Mouse (Mus musculus) erythroblast, embryonic 14.5 days (primary cell): ENCODE measurements around the gene Poc1a. TPM values are rescaled to one million over a fixed set of nuclear protein-coding genes. Genes with fewer than 3 reads are reported as not detected.

Experiments used
- H3K27me3 ChIP-seq: 2 replicates; pipeline ENCODE4 v1.6.1; 2012; ENCODE audit warnings: inconsistent platforms; ENCODE audit not compliant: control insufficient read depth
- H3K36me3 ChIP-seq: 2 replicates; pipeline ENCODE4 v1.6.1; 2012; ENCODE audit warnings: mild to moderate bottlenecking, inconsistent platforms; ENCODE audit not compliant: control insufficient read depth
- H3K4me1 ChIP-seq: 2 replicates; pipeline ENCODE4 v1.6.1; 2012; ENCODE audit warnings: inconsistent platforms; ENCODE audit not compliant: control insufficient read depth
- H3K4me3 ChIP-seq: replicated peaks from 2 replicates; pipeline ENCODE3; 2012; ENCODE audit warnings: moderate library complexity, mild to moderate bottlenecking, inconsistent platforms
- H3K9me3 ChIP-seq: 2 replicates; pipeline ENCODE4 v1.6.1; 2012; ENCODE audit warnings: low read length, inconsistent platforms, mixed read lengths; ENCODE audit not compliant: control insufficient read depth
- GATA1 ChIP-seq: IDR thresholded peaks from 2 replicates; pipeline ENCODE4 v1.6.1; 2012; ENCODE audit warnings: low read length, inconsistent platforms, mixed read lengths
- TAL1 ChIP-seq: IDR thresholded peaks from 3 replicates; pipeline ENCODE4 v1.6.1; 2012; ENCODE audit warnings: low read length, inconsistent platforms, mixed read lengths
- polyA plus RNA-seq: library from polyadenylated mRNA; stranded (reverse); fragments of >175 nt; gene quantifications from 2 replicates; pipeline ENCODE4 v1.2.3, GENCODE M21; 2012

Poc1a gene
- polyA plus RNA-seq, 1 experiment = 1.8 TPM

DNA sequence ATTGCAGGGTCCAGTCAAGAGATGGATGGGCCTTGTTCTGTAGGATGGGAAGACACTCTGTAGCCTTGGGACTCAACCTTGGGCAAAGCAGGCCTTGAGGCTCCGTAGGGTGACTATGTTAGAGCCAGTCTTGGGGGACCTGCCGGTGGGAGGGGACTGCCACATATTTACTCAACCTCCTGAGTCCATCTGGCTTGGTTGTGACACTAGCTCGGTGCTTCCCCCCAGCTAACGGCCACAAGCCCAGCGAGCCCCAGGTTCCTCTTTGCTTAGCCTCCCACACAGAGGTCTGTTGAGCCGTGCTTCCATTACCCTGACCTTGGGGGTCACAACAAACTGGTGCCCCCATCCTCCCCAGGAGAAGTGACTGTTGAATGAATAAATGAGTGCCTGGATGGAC lies 19.8 kb upstream of the Poc1a start:
- Histone ChIP-seq H3K4me3 (no peak overlapping the region), H3K27me3 (peaks cover 2% of the 10 kb centered on the region; the same call in 1 of the 2 replicates), H3K36me3 (no peaks in the 10 kb centered on the region), H3K4me1 (no peaks in the 10 kb centered on the region), H3K9me3 (no peaks in the 10 kb centered on the region)
- no peak for TF ChIP-seq TAL1
- no peak for TF ChIP-seq GATA1

- H3K27me3 ChIP-seq = peaks cover 2% of the 10 kb centered on the region; the same call in 1 of the 2 replicates
- no peak overlapping the region for H3K4me3 ChIP-seq
- TF ChIP-seq GATA1 (no peak), TAL1 (no peak)
- H3K4me1 ChIP-seq = no peaks in the 10 kb centered on the region
- no peaks in the 10 kb centered on the region for H3K36me3 ChIP-seq
- no peaks in the 10 kb centered on the region for H3K9me3 ChIP-seq
These were observed 19.4 kb upstream of the Poc1a start for GRCm38 (mm10) chr9:106261491-106261890.

DNA sequence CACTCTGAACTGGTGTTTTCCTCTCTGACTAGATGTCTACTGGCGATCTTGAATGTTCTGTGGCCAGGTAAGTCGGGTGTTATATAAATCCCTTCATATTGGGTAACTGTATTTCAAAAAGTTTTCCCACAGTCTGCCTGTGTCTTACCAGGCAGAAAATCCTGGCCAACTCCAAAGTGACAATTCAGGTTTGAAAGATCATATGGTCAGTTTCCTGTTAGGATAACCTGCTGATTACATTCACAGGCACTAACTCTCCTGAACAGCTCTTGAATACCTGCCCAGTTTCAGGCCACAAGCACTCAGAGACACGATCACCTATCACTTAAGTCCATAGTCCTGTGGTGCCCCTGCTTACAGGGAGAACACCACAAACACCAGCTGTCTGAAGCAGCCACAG lies 18.8 kb upstream of the Poc1a start:
- H3K27me3 ChIP-seq = no peaks in the 10 kb centered on the region
- H3K4me1 ChIP-seq = no peaks in the 10 kb centered on the region
- H3K4me3 ChIP-seq = no peak overlapping the region
- TF ChIP-seq TAL1 (no peak), GATA1 (no peak)
- H3K9me3 ChIP-seq = no peaks in the 10 kb centered on the region
- H3K36me3 ChIP-seq = no peaks in the 10 kb centered on the region

GRCm38 (mm10) chr9:106263381-106263924 lies 17.4 kb upstream of the Poc1a start:
- Histone ChIP-seq H3K9me3 (no peaks in the 10 kb centered on the region), H3K27me3 (no peaks in the 10 kb centered on the region), H3K4me3 (no peak overlapping the region), H3K36me3 (no peaks in the 10 kb centered on the region), H3K4me1 (no peaks in the 10 kb centered on the region)
- TF ChIP-seq GATA1 = no peak
- TF ChIP-seq TAL1 = no peak

- TF ChIP-seq TAL1 (no peak), GATA1 (no peak)
- no peaks in the 10 kb centered on the region for H3K36me3 ChIP-seq
- H3K4me3 ChIP-seq = no peak overlapping the region
- H3K27me3 ChIP-seq = no peaks in the 10 kb centered on the region
- no peaks in the 10 kb centered on the region; the same call in 1 of the 2 replicates for H3K4me1 ChIP-seq
- H3K9me3 ChIP-seq = no peaks in the 10 kb centered on the region
These were observed 15.3 kb upstream of the Poc1a start for GRCm38 (mm10) chr9:106265358-106266075.

- TF ChIP-seq GATA1 = no peak
- TF ChIP-seq TAL1 = no peak
- Histone ChIP-seq H3K36me3 (no peaks in the 10 kb centered on the region), H3K27me3 (no peaks in the 10 kb centered on the region)
These were observed 13.8 kb upstream of the Poc1a start for GRCm38 (mm10) chr9:106266936-106267657.

GRCm38 (mm10) chr9:106268421-106268820 lies 12.4 kb upstream of the Poc1a start:
- H3K27me3 ChIP-seq = no peaks in the 10 kb centered on the region
- no peaks in the 10 kb centered on the region; the same call in 1 of the 2 replicates for H3K4me1 ChIP-seq
- H3K4me3 ChIP-seq = no peak overlapping the region
- H3K9me3 ChIP-seq = no peaks in the 10 kb centered on the region
- TF ChIP-seq TAL1 = no peak
- no peak for TF ChIP-seq GATA1
- H3K36me3 ChIP-seq = no peaks in the 10 kb centered on the region

More at GRCm38 (mm10) chr9:106266936-106267657, 13.8 kb upstream of the Poc1a start:
- H3K4me1 ChIP-seq = no peaks in the 10 kb centered on the region; the same call in 1 of the 2 replicates
- no peaks in the 10 kb centered on the region for H3K9me3 ChIP-seq
- H3K4me3 ChIP-seq = no peak overlapping the region

DNA sequence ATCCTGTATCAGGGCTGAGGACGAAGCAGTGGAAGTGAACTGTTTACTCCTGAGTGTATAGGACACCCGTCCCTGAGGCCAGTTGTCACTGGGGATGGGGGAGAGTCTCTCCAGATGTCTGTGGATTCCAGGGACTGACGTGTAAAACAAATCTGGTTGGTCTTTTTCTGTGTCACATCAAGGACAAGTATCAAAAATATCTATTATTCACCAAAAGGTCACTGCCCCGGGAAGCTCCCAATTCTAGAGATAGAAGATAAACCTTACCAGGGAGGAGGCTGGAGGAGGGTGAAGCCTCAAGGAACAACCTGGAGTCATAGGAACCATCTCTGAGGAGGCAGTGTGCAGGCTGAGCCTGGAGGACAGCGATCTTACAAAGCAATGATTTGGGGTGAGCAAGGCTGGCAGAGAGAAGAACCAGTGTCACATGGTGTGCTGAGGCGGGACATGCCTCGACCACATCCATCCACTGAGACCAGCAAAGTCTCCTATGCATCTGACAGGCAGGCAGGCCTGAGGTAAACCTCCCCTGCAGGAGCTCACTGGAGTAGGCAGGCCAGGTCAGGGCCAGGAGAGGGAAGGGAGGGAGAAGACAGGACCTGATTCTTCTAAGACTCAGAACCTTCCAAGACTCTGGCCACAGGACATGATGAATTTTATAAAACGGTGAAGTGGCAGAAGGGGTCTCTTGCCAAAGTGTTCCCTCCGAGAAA lies 11.6 kb upstream of the Poc1a start:
- no peaks in the 10 kb centered on the region for H3K9me3 ChIP-seq
- H3K27me3 ChIP-seq = no peaks in the 10 kb centered on the region
- H3K4me3 ChIP-seq = no peak overlapping the region
- H3K4me1 ChIP-seq = no peaks in the 10 kb centered on the region; the same call in 1 of the 2 replicates
- TF ChIP-seq TAL1 (no peak), GATA1 (no peak)
- no peaks in the 10 kb centered on the region for H3K36me3 ChIP-seq
